Mouse (Mus musculus) forebrain, embryonic 16.5 days (tissue): ENCODE measurements around the gene Nubpl. TPM values are rescaled to one million over a fixed set of nuclear protein-coding genes. Genes with fewer than 3 reads are reported as not detected.

Source experiments
- ATAC-seq: fragments of 200-750 bp; cut with Nextera tagmentation; 2 replicates; pipeline ENCODE4 v1.8.0; 2017; ENCODE audit warnings: mild to moderate bottlenecking, moderate library complexity
- H3K27ac ChIP-seq: fragments of 300-500 bp; sonication (generic); 2 replicates; pipeline ENCODE4 v1.5.1; 2014; ENCODE audit warnings: low read length, control low read depth
- H3K27me3 ChIP-seq: fragments of 300-500 bp; sonication (generic); replicated peaks from 2 replicates; pipeline ENCODE4 v1.6.1; 2014; ENCODE audit warnings: low read length; ENCODE audit not compliant: control insufficient read depth, insufficient read depth
- H3K36me3 ChIP-seq: fragments of 300-500 bp; sonication (generic); 2 replicates; pipeline ENCODE4 v1.6.1; 2014; ENCODE audit not compliant: control insufficient read depth, insufficient read depth
- H3K4me1 ChIP-seq: fragments of 300-500 bp; sonication (generic); replicated peaks from 2 replicates; pipeline ENCODE4 v1.6.1; 2014; ENCODE audit warnings: low read length; ENCODE audit not compliant: control insufficient read depth, insufficient read depth
- H3K4me2 ChIP-seq: fragments of 300-500 bp; sonication (generic); 2 replicates; pipeline ENCODE4 v1.6.1; 2014; ENCODE audit warnings: mild to moderate bottlenecking, low read length, control low read depth
- H3K4me3 ChIP-seq: fragments of 300-500 bp; sonication (generic); replicated peaks from 2 replicates; pipeline ENCODE4 v1.5.1; 2014; ENCODE audit warnings: mild to moderate bottlenecking, low read length, control low read depth
- H3K9ac ChIP-seq: fragments of 300-500 bp; sonication (generic); replicated peaks from 2 replicates; pipeline ENCODE4 v1.6.1; 2014; ENCODE audit warnings: low read depth, low read length, control low read depth
- H3K9me3 ChIP-seq: fragments of 300-500 bp; sonication (generic); 2 replicates; pipeline ENCODE4 v1.6.1; 2016; ENCODE audit warnings: low read length; ENCODE audit not compliant: control insufficient read depth
- WGBS: fragments of 180-500 bp; shearing (Covaris S2); extraction: QIAGEN DNeasy Blood & Tissue Kit; methylation state at CpG from one replicate; pipeline ENCODE4 v1.1.7; 2014; 5-methylcytosine and 5-hydroxymethylcytosine counted together
- polyA plus RNA-seq: library from polyadenylated mRNA; unstranded; fragments of >200 nt; fragmentation: Nextera tagmentation; extraction: Ambion mirVana; gene quantifications from 2 replicates; pipeline ENCODE4 v1.2.1, GENCODE M21; 2015

Gene Nubpl
- polyA plus RNA-seq, 1 experiment from 2014 or later: 9.6 TPM

GRCm38 (mm10) chr12:52338136-52338753, 240.7 kb downstream of the Nubpl start:
- H3K4me3 ChIP-seq: no peak overlapping the region
- H3K4me2 ChIP-seq: no peak overlapping the region
- H3K27me3 ChIP-seq: no peaks in the 10 kb centered on the region
- H3K4me1 ChIP-seq: no peaks in the 10 kb centered on the region
- H3K9ac ChIP-seq: no peak overlapping the region
- H3K27ac ChIP-seq: no peak overlapping the region
- H3K9me3 ChIP-seq: no peaks in the 10 kb centered on the region
- H3K36me3 ChIP-seq: no peaks in the 10 kb centered on the region
- 85% methylated on average over 2 of the region's 2 CpGs for WGBS
- ATAC-seq: no peak

- no peaks in the 10 kb centered on the region for H3K9me3 ChIP-seq
- 0 out of 2 replicates have a peak, but pooled peaks have one; percentile 36 for ATAC-seq
- H3K4me3 ChIP-seq: no peak overlapping the region
- H3K4me2 ChIP-seq: no peak overlapping the region
- H3K27me3 ChIP-seq: no peaks in the 10 kb centered on the region
- 17% methylated on average over 5 of the region's 5 CpGs for WGBS
- no peaks in the 10 kb centered on the region for H3K36me3 ChIP-seq
- H3K4me1 ChIP-seq: no peaks in the 10 kb centered on the region
- no peak overlapping the region for H3K9ac ChIP-seq
- no peak overlapping the region for H3K27ac ChIP-seq
Observed at GRCm38 (mm10) chr12:52346611-52347010, 249.1 kb downstream of the Nubpl start.

- no peak for ATAC-seq
- Histone ChIP-seq H3K4me1 (no peaks in the 10 kb centered on the region), H3K4me3 (no peak overlapping the region), H3K36me3 (no peaks in the 10 kb centered on the region), H3K9ac (no peak overlapping the region), H3K4me2 (no peak overlapping the region), H3K9me3 (no peaks in the 10 kb centered on the region), H3K27me3 (no peaks in the 10 kb centered on the region), H3K27ac (no peak overlapping the region)
- 41% methylated on average over 3 of the region's 3 CpGs for WGBS
Observed at GRCm38 (mm10) chr12:52350276-52350675, 252.7 kb downstream of the Nubpl start.

GRCm38 (mm10) chr12:52359484-52359883, 261.9 kb downstream of the Nubpl start:
- no peak overlapping the region for H3K4me3 ChIP-seq
- no peak overlapping the region for H3K9ac ChIP-seq
- ATAC-seq: no peak
- H3K36me3 ChIP-seq: no peaks in the 10 kb centered on the region
- peaks cover 3% of the 10 kb centered on the region; the same call in 1 of the 2 replicates for H3K4me1 ChIP-seq
- no peaks in the 10 kb centered on the region for H3K9me3 ChIP-seq
- no peaks in the 10 kb centered on the region for H3K27me3 ChIP-seq
- no peak overlapping the region for H3K4me2 ChIP-seq
- H3K27ac ChIP-seq: no peak overlapping the region
- 74% methylated on average over 10 of the region's 10 CpGs for WGBS

- no peaks in the 10 kb centered on the region for H3K9me3 ChIP-seq
- no peaks in the 10 kb centered on the region for H3K27me3 ChIP-seq
- no peaks in the 10 kb centered on the region for H3K36me3 ChIP-seq
- H3K9ac ChIP-seq: no peak overlapping the region
- no peak overlapping the region for H3K4me3 ChIP-seq
- H3K27ac ChIP-seq: no peak overlapping the region
- WGBS: 63% methylated on average over 3 of the region's 3 CpGs
- ATAC-seq: no peak
- H3K4me1 ChIP-seq: peaks cover 3% of the 10 kb centered on the region; the same call in 1 of the 2 replicates
- no peak overlapping the region for H3K4me2 ChIP-seq
Observed at GRCm38 (mm10) chr12:52360136-52360535, 262.6 kb downstream of the Nubpl start.

GRCm38 (mm10) chr12:52361198-52361597, 263.7 kb downstream of the Nubpl start:
- Histone ChIP-seq H3K9me3 (no peaks in the 10 kb centered on the region), H3K36me3 (no peaks in the 10 kb centered on the region), H3K27me3 (no peaks in the 10 kb centered on the region), H3K27ac (no peak overlapping the region), H3K4me2 (no peak overlapping the region), H3K4me1 (peaks cover 3% of the 10 kb centered on the region; the same call in 1 of the 2 replicates), H3K4me3 (no peak overlapping the region), H3K9ac (no peak overlapping the region)
- WGBS: 15% methylated on average over 6 of the region's 6 CpGs
- ATAC-seq: peak; percentile 52; the same call in 1 of the 2 replicates

Other genes starting within 250 kb of the Nubpl start
- 6.3 and 6.4 TPM in 2 replicates for gene Heatr5a, start 126.4 kb upstream of the Nubpl start, polyA plus RNA-seq
- 15.7 and 16.0 TPM in 2 replicates for gene Dtd2, start 91.2 kb upstream of the Nubpl start, polyA plus RNA-seq
- gene Gpr33, start 69.7 kb upstream of the Nubpl start, polyA plus RNA-seq: not detected in 2 replicates